ENCODE assay signal across 15 mouse cellular contexts in the genomic region with DNA sequence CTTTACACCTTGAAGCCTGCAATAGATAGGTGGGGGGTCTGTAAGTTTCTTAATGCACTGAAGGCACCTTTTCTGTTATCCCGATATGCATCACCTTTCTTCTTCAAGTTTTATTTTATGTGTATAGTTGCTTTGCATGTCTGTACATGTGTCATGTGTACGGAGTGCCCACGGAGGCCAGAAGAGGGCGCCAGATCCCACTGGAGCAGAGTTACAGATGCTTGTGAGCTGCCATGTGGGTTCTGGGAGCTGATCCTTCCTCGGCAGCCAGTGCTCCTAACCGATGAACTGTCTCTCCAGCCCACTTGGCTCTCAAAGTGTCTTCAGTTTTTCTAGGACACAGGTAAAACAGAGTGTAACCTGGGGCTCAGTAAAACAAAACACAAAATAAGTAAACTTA. TPM values are rescaled to one million over a fixed set of nuclear protein-coding genes. Genes with fewer than 3 reads are reported as not detected.
A peak's percentile ranks its signal among the peaks of the same experiment; 100 is the strongest.
DNase-seq lines count a peak whose midpoint lies in the region; ATAC-seq and TF ChIP-seq lines count a peak whose summit lies in the region.
"Had no signal": no experiment of that assay in that cellular context is flagged by ENCODE, and none has a peak within 500 bp of the region (broad histone marks: within the 10 kb centered on the region; RNA-seq: fewer than 3 reads in every experiment).

No protein-coding gene starts in this region.

- no peaks in the 10 kb centered on the region for H3K4me1 ChIP-seq in heart, adult 2 months (ENCODE audit: control insufficient read depth, insufficient read depth, low read length)
- no peaks in the 10 kb centered on the region for H3K4me1 ChIP-seq in testis, adult 2 months (ENCODE audit: control insufficient read depth, insufficient read depth, low read length)
- no peaks in the 10 kb centered on the region for H3K4me1 ChIP-seq in neural tube, embryonic 15.5 days
- H3K4me1 ChIP-seq: embryonic facial prominence, embryonic 12.5 days; heart, embryonic 15.5 days; midbrain, embryonic 15.5 days had no signal

- H3K79me2 ChIP-seq in heart, adult 2 months (replicated peaks; ENCODE audit: control insufficient read depth, insufficient read depth, low read length), result no peaks in the 10 kb centered on the region

- no peak overlapping the region for H3K9ac ChIP-seq in heart, adult 2 months (ENCODE audit: low read depth, low read length)
- H3K9ac ChIP-seq in neural tube, embryonic 15.5 days (replicated peaks), result no peak overlapping the region
- H3K9ac ChIP-seq: embryonic facial prominence, embryonic 12.5 days; heart, embryonic 15.5 days; midbrain, embryonic 15.5 days had no signal

- H3K27me3 ChIP-seq in heart, adult 2 months (ENCODE audit: control insufficient read depth, insufficient read depth, low read length), result no peaks in the 10 kb centered on the region
- no peaks in the 10 kb centered on the region for H3K27me3 ChIP-seq in testis, adult 2 months (ENCODE audit: control insufficient read depth, insufficient read depth, low read length)
- H3K27me3 ChIP-seq in neural tube, embryonic 15.5 days (replicated peaks), result no peaks in the 10 kb centered on the region
- H3K27me3 ChIP-seq: heart, embryonic 15.5 days; midbrain, embryonic 15.5 days had no signal

- no peaks in the 10 kb centered on the region for H3K36me3 ChIP-seq in heart, adult 2 months (ENCODE audit: control insufficient read depth, insufficient read depth, low read length)
- no peaks in the 10 kb centered on the region for H3K36me3 ChIP-seq in testis, adult 2 months (ENCODE audit: control insufficient read depth, insufficient read depth, low read length)
- H3K36me3 ChIP-seq in neural tube, embryonic 15.5 days, result no peaks in the 10 kb centered on the region
- H3K36me3 ChIP-seq: embryonic facial prominence, embryonic 12.5 days; heart, embryonic 15.5 days; midbrain, embryonic 15.5 days had no signal

- 69% methylated on average over 6 of the region's 6 CpGs for WGBS in heart, adult 2 months
- WGBS in neural tube, embryonic 15.5 days, result 78% methylated on average over 6 of the region's 6 CpGs

- DNase-seq in heart, adult 2 months, result no peak
- no peak for DNase-seq in heart, postnatal 4 days
- no peak for DNase-seq in testis, postnatal 10 days (ENCODE audit: low spot score)
- peak; percentile 15 for DNase-seq in c-Kit-positive CD71-positive TER-119-positive erythroid progenitor cells, embryonic 14.5 days (ENCODE audit: low spot score)
- no peak for DNase-seq in right cerebral cortex, postnatal 36 days (ENCODE audit: low spot score in 2 of 2)
- DNase-seq: kidney, adult 18-20 months had no signal

- TF ChIP-seq CTCF in heart, adult 2 months (IDR thresholded peaks at IDR 0.05), result peak; percentile 14; the same call in 1 of the 2 replicates
- TF ChIP-seq CTCF in testis, adult 2 months (IDR thresholded peaks at IDR 0.05; ENCODE audit: control insufficient read depth, insufficient read depth, insufficient replicate concordance, low read depth, low read length), result peak; percentile 63; the same call in 1 of the 2 replicates

- ATAC-seq in inflammation-experienced regulatory T-cells, adult 6 months, result no peak
- no peak for ATAC-seq in neural tube, embryonic 15.5 days (ENCODE audit: low FRiP score)
- ATAC-seq: forebrain, embryonic 16.5 days; midbrain, embryonic 15.5 days had no signal

- no peak for TF ChIP-seq POLR2A in heart, adult 2 months (IDR thresholded peaks at IDR 0.05; ENCODE audit: insufficient read depth, low read depth, low read length)
- no peak for TF ChIP-seq POLR2A in testis, adult 2 months (IDR thresholded peaks at IDR 0.05; ENCODE audit: control insufficient read depth, low read depth, low read length)

- intact Hi-C loops in heart, adult 2 months (cut with DNase I), result no loop called here

- no peak overlapping the region for H3K4me2 ChIP-seq in neural tube, embryonic 15.5 days
- H3K4me2 ChIP-seq: embryonic facial prominence, embryonic 12.5 days; heart, embryonic 15.5 days; midbrain, embryonic 15.5 days had no signal

- TF ChIP-seq EP300 in heart, adult 2 months (IDR thresholded peaks at IDR 0.05; ENCODE audit: insufficient read depth, low read depth, low read length), result no peak

- no peak overlapping the region for H3K27ac ChIP-seq in heart, adult 2 months
- H3K27ac ChIP-seq in testis, adult 2 months (ENCODE audit: control insufficient read depth, insufficient read depth, low read depth, low read length), result no peak overlapping the region
- no peak overlapping the region for H3K27ac ChIP-seq in neural tube, embryonic 15.5 days (replicated peaks)
- H3K27ac ChIP-seq: embryonic facial prominence, embryonic 12.5 days; heart, embryonic 15.5 days; midbrain, embryonic 15.5 days had no signal

- no peaks in the 10 kb centered on the region for H3K9me3 ChIP-seq in neural tube, embryonic 15.5 days (replicated peaks)
- H3K9me3 ChIP-seq: embryonic facial prominence, embryonic 12.5 days; heart, embryonic 15.5 days; midbrain, embryonic 15.5 days had no signal

- H3K4me3 ChIP-seq in heart, adult 2 months, result no peak overlapping the region
- H3K4me3 ChIP-seq in testis, adult 2 months (ENCODE audit: control insufficient read depth, low read depth, low read length), result no peak overlapping the region
- H3K4me3 ChIP-seq in neural tube, embryonic 15.5 days (replicated peaks), result no peak overlapping the region
- H3K4me3 ChIP-seq: embryonic facial prominence, embryonic 12.5 days; heart, embryonic 15.5 days; midbrain, embryonic 15.5 days had no signal

RNA-seq across cellular contexts. Expression of a gene that starts 10.7 kb away (rescaled TPM):
- total RNA-seq in heart, adult 2 months (2021), result not detected
- not detected in 2 replicates for polyA plus RNA-seq in heart, adult 2 months (2012; rRNA removed)
- total RNA-seq in heart, postnatal 4 days (2021), result not detected
- not detected in 2 replicates for polyA plus RNA-seq in testis, adult 2 months (2012; rRNA removed)
- polyA plus RNA-seq in inflammation-experienced regulatory T-cells, adult 6 months (2017; shearing (Covaris generic)), result 100 to 1,000 TPM in 1 of 3 experiments, 10 to 100 TPM in 2; 58.7 to 102 (median 87.0) TPM
- 2.4 TPM in 1 of 2 replicates, not detected in the other for polyA plus RNA-seq in neural tube, embryonic 15.5 days (2015; fragmentation: Nextera tagmentation; extraction: Ambion mirVana)
- total RNA-seq: layer of hippocampus, postnatal 36 days had no signal
- polyA plus RNA-seq: forebrain, embryonic 16.5 days; liver, embryonic 16.5 days; midbrain, embryonic 15.5 days had no signal

RNA-seq across cellular contexts. Expression of a gene that starts 11.6 kb away (rescaled TPM):
- total RNA-seq in heart, adult 2 months (2021), result 1 to 10 TPM; 1.2 to 3.7 TPM
- 4.4 and 6.4 TPM in 2 replicates for polyA plus RNA-seq in heart, adult 2 months (2012; rRNA removed)
- total RNA-seq in heart, postnatal 4 days (2021), result 1 to 10 TPM; 4.8 to 6.5 TPM
- polyA plus RNA-seq in testis, adult 2 months (2012; rRNA removed), result 2.2 and 2.7 TPM in 2 replicates
- polyA plus RNA-seq in inflammation-experienced regulatory T-cells, adult 6 months (2017; shearing (Covaris generic)), result 1 to 10 TPM in 1 of 3 experiments, under 1 TPM in 2; 0.29 to 1.2 (median 0.43) TPM
- 10.5 and 11.3 TPM in 2 replicates for polyA plus RNA-seq in neural tube, embryonic 15.5 days (2015; fragmentation: Nextera tagmentation; extraction: Ambion mirVana)

RNA-seq across cellular contexts. Expression of a gene that starts 28.9 kb away (rescaled TPM):
- total RNA-seq in heart, adult 2 months (2021), result 10 to 100 TPM; 18.4 to 22.7 TPM
- polyA plus RNA-seq in heart, adult 2 months (2012; rRNA removed), result 29.1 and 32.1 TPM in 2 replicates
- total RNA-seq in heart, postnatal 4 days (2021), result 1 to 10 TPM; 8.3 to 8.8 TPM
- 27.8 and 28.2 TPM in 2 replicates for polyA plus RNA-seq in testis, adult 2 months (2012; rRNA removed)
- 10 to 100 TPM; 17.6 to 21.3 (median 18.1) TPM for polyA plus RNA-seq in inflammation-experienced regulatory T-cells, adult 6 months (2017; shearing (Covaris generic))
- 45.8 and 46.6 TPM in 2 replicates for polyA plus RNA-seq in neural tube, embryonic 15.5 days (2015; fragmentation: Nextera tagmentation; extraction: Ambion mirVana)

RNA-seq across cellular contexts. Expression of a gene that starts 46.2 kb away (rescaled TPM):
- 100 to 1,000 TPM; 457 to 528 TPM for total RNA-seq in heart, adult 2 months (2021)
- 1,018 and 1,107 TPM in 2 replicates for polyA plus RNA-seq in heart, adult 2 months (2012; rRNA removed)
- total RNA-seq in heart, postnatal 4 days (2021), result 100 to 1,000 TPM; 837 to 845 TPM
- 310 and 318 TPM in 2 replicates for polyA plus RNA-seq in testis, adult 2 months (2012; rRNA removed)
- 1,000 to 10,000 TPM; 2,403 to 3,589 (median 3,256) TPM for polyA plus RNA-seq in inflammation-experienced regulatory T-cells, adult 6 months (2017; shearing (Covaris generic))
- polyA plus RNA-seq in neural tube, embryonic 15.5 days (2015; fragmentation: Nextera tagmentation; extraction: Ambion mirVana), result 830 and 1,045 TPM in 2 replicates

RNA-seq across cellular contexts. Expression of a gene that starts 57.8 kb away (rescaled TPM):
- total RNA-seq in heart, adult 2 months (2021), result 100 to 1,000 TPM; 118 to 133 TPM
- polyA plus RNA-seq in heart, adult 2 months (2012; rRNA removed), result 55.5 and 72.8 TPM in 2 replicates
- total RNA-seq in heart, postnatal 4 days (2021), result 100 to 1,000 TPM; 162 to 169 TPM
- polyA plus RNA-seq in testis, adult 2 months (2012; rRNA removed), result 0.67 and 0.90 TPM in 2 replicates
- not detected for polyA plus RNA-seq in inflammation-experienced regulatory T-cells, adult 6 months (2017; shearing (Covaris generic))
- polyA plus RNA-seq in neural tube, embryonic 15.5 days (2015; fragmentation: Nextera tagmentation; extraction: Ambion mirVana), result 0.09 and 0.14 TPM in 2 replicates
- polyA plus RNA-seq: forebrain, embryonic 16.5 days; midbrain, embryonic 15.5 days had no signal

Comparison
In these comparisons a context has a peak if more than half of its experiments do, and no peak if none do; other contexts are left out.
1. RNA of a gene that starts 10.7 kb away (polyA plus RNA-seq): 58.7 to 102 TPM in inflammation-experienced regulatory T-cells, adult 6 months; not detected in heart, adult 2 months, not detected in testis, adult 2 months and 2.4 TPM in neural tube, embryonic 15.5 days; every median in the first group is over 10 times any median in the second.